Mouse (Mus musculus) left cerebral cortex, postnatal 10 days (tissue): ENCODE measurements around the gene Lrp1. TPM values are rescaled to one million over a fixed set of nuclear protein-coding genes. Genes with fewer than 3 reads are reported as not detected.

Source experiments
- DNase-seq, 2 experiments: peaks; one replicate each; pipeline ENCODE4 v3.0.0; 2021 to 2022; ENCODE audit warnings: low spot score in 2 of 2, mixed read lengths in 1 of 2; ENCODE audit errors: extremely low spot score in 1 of 2
- intact Hi-C: fragments of 180-260 bp; cut with DNase I; formaldehyde crosslinking; loops from one replicate; pipeline ENCODE4 v1.15.1; 2025
- total RNA-seq, 2 experiments: library from RNA; stranded (reverse); gene quantifications; 2 replicates each; pipeline ENCODE4 v1.2.3; 2021

Lrp1 gene
- total RNA-seq, 2 experiments from 2014 or later = 264 to 283 TPM

DNA sequence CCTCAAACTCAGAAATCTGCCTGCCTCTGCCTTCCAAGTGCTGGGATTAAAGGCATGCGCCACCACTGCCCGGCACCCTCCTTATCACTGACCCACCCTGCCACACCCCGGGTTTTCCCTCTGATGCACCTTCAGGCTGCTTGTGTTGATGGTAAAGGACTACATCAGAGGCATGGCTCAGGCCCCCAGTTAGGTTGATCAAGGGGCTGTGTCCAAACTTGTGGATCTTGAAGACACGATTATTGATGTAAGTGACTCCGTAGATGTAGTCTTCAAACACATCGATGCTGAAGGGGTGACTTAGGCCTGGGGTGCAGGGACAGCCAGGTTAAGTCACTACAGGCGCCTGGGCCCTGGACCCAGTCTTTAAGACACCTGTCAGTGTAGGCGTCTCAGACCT, 79.4 kb downstream of the Lrp1 start:
- no peak for DNase-seq

DNA sequence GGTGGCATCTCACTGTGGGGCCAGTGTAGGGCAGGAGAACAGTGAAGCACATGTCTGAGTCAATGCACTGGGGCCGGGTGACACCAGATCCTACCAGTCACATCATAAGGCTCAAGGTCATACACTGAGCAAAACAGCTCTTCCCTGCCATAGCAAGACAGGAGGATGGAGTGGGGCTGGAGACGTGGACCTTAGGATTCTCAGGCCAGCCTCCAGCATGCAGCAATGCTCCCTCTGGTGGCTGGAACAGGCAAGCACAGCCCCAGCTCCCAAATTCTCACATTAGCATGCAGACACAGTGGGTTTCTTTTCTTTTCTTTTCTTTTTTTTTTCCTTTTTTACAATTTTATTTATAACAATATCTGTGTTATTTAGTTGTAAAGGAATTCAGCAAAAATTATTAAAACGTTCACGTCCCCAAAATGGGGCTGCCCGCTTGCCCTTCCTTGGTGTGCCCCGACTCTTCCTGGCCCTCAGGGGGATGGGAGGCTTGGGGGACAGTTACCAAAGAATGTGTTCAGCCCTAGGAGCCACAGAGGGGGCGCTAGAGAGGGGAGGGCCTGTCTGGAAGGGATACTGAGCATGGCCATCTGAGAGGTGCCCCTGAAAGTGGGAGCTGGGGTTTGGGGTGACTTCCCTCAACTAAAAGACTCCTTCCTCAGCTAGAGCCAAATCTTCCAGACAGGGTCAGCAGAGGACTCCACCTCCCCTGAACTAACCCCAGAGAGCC, 82.9 kb downstream of the Lrp1 start:
- DNase-seq = peak; percentile 80 to 87
- intact Hi-C loops = loop anchor here (5.0 kb wide), 1 partner anchor 201 kb away; no protein-coding TSS in a partner anchor

More for the DNA sequence above, 79.4 kb downstream of the Lrp1 start:
- intact Hi-C loops = no loop called here

DNA sequence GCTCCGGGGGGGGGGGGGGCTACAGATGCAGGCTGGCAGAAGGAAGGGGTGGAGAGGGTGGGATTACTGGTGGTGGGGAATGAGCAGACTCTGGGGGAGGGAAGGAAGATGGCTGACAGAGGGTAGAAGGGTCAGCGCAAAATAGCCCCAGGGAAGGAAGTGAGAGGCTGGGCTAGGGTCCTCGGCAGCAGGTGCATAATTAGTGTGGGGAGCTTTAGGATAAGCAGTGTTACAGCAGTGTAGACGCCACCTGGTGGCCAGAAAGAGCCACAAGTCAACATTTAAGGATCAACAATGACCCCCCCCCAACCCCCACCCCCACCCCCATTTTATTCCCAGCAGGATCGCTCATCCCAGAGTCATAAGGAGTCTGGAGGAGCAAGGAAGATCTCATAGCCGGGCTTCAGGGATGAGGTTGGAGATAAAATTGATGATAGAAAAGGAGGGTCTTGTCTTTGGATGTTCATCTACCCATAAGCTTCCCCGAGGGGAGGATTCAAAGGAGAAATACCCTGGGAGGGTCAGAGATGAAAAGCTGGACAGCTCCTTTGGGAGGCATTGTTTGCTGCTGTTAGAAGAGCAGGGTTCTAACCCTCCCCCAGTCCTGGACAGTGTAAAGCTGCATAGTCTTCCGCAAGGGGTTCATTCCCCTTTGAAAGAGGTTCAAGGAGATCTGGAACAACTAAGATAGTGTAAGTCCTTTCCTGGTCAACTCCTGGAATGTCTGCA, 84.2 kb downstream of the Lrp1 start:
- DNase-seq = no peak
- intact Hi-C loops = loop anchor here (1.0 to 5.0 kb wide), 2 partner anchors 23 to 199 kb away; no protein-coding TSS in a partner anchor

DNA sequence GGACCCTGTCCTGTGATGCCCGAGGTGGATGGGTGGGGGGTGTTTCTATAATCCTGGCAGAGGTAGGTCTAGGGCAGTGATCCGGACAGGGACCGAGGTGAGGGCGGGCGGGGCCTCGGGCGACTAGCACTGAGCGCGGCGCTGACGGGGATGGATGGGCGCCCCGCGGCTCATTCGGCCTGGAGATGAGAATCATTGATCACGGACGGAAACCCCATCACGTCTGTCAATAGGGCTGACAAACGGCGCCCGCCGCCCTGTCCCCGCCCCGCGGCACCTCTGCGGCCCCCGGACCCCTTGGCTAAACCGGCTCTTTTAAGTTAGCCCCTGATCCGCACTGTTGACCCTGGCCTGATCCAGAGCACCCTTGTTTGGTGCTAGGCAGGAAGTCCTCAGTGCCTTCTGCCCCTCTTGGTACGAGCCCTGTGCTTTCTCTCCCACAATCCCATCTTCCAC, 86.0 kb downstream of the Lrp1 start:
- no peak for DNase-seq
- intact Hi-C loops = loop anchor here (5.0 kb wide), 1 partner anchor 198 kb away; no protein-coding TSS in a partner anchor

DNA sequence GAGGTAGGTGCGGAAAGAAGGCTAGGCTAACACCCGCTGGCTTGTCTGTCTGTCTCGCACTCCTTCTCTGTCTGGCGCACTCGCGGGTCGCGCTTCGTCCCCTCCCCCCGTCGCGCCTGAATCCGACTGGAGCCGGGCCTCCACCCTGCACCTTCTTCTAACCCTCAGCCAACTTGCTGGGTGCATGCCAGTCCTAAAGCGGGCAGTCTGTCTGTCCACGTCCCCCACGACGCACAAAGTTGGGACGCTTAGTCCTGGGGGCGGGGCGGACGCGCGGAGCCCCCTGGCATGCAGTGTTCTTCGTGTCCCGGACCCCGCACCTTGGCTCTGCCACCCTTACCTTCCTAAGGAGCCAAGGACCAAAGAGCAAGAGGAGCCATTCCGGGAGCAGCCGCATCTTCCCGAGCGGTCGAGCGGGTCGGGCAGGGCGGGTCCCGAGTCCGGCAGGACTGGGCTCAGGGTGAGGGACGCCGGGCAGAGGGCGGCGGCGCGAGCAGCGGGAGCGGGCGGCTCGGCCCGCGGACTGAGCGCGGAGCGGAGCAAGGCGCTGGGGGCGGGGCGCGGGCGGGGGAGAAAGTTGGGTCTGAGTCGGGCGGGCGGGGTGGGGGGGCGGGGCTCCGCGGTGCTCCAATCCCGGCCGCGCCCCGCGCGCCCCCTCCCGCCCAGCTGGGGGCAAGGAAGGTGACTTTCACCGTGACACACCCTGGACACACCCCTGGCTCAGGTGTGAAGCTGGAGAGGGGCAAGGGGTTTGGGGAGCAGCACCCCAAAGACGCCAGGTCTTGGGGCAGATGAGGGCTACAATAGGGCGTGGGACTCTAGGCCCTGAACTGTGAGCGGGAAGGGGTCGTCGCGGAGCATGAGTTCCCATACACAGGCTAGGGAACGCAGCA, 86.7 kb downstream of the Lrp1 start, which contains the start of gene Nxph4:
Gene Nxph4, minus strand, starts transcription at position 524 of the 893 bp plus-strand sequence.
- DNase-seq = no peak
- intact Hi-C loops = no loop called here

DNA sequence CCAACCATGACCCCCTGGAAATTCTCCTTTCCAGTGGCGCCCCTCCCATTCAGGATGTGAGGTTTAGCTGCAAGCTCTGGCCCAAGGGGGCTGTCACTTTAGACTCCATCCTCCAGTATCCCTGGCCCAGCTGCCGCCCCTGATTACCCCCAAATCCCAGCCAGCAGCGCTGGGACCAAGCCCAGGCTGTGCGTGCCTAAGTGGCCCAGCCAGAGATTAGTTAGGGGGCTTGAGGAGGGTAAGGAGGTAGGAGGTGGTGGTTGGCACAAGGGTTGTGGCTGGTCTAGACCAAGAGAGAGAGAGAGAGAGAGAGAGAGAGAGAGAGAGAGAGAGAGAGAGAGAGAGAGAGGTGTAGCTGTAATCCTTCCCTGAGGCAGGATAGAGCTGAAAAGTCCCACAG, 89.4 kb downstream of the Lrp1 start:
- intact Hi-C loops = no loop called here
- DNase-seq = no peak

DNA sequence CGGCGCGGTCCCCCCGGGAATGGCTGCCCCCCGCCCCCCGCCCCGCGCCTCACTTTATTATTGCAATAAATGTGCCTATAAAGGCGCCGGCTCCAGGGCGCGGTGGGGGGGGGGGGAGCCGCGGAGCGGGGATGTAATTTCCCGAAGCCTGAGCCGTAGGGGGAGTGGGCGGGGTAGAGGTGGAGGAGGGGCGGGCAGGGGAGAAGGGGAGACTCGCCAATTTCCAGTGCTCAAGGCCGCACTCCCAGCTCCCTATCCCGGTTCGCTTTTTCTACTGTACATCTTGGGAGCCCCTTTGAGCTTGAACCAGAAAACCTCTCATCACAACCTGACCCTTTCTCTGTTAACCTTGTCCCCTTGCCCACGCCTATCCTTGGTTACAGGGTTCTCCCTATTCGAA, 90.0 kb downstream of the Lrp1 start:
- no peak for DNase-seq
- intact Hi-C loops = no loop called here

DNA sequence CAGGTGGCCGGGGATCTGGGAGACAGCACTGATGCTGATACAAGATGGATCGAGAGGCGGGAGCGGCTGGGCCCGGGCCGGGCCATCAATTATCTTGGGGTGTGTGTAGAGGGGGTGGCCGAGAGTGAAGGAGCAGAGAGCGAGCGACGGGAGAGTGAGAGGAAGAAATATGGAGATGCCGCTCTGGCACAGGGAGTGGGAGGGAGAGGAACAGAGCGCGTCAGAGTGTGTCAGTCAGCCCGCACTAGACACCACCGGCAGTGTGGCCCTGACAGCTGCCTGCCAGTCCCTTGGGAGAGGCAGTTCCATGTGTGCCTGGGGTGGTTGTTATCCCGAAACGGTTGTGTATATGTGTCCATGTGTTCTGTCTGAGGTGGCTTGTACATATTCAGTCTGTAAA, 93.5 kb downstream of the Lrp1 start:
- intact Hi-C loops = no loop called here
- no peak for DNase-seq

DNA sequence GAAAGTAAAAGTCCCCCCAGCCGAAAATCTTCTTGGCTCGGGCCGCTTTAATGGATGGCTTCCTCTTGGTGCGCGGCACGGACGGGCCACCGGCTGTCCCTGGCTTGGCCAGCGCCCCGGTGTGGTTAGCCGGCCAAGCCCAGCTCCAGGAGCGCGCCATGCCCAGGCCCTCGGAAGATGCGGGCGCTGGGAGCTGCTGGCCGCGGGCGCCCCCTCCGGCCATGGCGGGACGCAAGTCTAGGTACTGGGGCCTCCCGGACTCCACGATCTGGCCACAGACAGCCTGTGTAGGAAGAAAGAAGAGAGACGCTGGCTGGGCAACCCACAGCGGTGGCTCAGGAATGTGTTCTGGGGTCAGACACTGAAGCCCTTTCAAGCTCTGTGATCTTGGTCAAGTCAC, 94.3 kb downstream of the Lrp1 start:
- peak in 1 of 2 experiments; percentile 73 for DNase-seq

DNA sequence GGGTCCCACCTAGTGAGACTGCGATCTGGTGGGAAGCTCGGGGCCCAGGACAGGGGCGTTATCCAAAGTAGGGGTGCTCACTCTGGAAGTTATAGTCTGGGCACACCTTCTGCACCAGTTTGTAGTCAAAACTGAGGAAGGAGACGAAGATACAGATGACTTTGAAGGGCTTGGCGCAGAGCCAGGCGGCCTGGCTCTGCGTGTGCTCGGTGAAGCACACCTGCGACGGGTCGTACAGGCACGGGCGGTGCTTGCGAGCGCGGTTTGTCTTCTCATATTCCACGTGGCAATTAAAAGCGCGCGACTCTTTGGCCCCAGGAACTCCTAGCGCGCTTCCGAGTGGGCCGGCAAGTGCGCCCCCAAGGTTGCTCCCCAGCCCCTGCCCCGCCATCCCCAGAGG, 94.9 kb downstream of the Lrp1 start:
- no peak for DNase-seq
- intact Hi-C loops = no loop called here

More for the DNA sequence above, 94.3 kb downstream of the Lrp1 start:
- intact Hi-C loops = no loop called here

DNA sequence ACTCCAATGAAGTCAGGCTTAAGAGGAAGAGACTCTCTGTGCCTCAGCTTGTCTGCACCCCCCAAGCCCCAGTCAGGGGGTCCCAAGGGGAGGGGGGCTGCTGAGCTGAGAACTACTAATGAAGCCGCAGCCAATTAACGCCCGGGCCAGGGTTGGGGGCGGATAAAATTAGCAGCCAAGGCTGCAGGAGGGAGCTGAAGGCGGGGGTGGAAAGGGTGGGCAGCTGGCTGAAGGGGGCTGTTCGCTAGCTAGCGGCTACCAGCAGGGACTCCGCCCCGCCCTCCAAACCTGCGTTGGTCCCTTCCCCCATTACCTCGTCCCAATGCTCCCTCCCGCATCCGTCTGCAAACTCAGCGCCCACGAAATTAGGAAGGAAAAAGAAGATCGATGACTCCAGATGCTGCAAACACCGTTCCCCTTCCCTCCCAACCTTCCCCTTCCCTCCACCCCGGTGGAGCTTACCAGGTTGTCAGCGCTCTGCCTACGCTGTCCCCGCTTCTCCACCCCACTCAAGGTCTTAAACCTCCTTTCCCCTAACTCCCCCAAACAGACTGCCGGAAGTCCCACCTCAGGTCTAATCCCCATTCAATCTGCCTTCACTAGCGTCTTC, 96.2 kb downstream of the Lrp1 start:
- peak in 1 of 2 experiments; percentile 43 for DNase-seq
- intact Hi-C loops = no loop called here

DNA sequence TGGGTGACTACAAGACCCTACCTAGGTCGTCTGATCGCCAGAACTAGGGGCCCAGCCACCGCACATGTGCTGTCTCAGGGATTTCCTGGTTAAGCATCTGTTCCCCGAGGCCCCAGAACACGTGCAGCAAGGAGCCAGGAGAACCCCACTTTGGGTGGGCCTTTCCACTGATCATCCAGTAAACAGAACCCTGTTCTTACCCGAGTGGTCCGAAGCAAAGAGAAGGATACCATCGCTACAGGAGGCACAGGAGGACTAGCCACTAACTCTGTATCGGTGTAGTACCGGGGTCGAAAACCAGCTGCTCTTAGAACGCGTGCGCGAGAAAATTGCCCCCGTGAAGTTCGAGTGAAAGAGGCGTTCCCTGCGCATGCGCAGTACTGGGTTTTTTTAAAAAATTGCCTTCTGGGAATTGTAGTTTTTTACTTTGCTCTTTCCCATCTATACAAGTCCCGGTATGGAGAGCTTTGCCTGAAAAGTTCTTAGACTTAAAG, 98.8 kb downstream of the Lrp1 start, which contains the start of gene Shmt2:
Gene Shmt2, minus strand, starts transcription at position 357 of the 494 bp plus-strand sequence.
- peak; percentile 86 to 89 for DNase-seq
- intact Hi-C loops = no loop called here

DNA sequence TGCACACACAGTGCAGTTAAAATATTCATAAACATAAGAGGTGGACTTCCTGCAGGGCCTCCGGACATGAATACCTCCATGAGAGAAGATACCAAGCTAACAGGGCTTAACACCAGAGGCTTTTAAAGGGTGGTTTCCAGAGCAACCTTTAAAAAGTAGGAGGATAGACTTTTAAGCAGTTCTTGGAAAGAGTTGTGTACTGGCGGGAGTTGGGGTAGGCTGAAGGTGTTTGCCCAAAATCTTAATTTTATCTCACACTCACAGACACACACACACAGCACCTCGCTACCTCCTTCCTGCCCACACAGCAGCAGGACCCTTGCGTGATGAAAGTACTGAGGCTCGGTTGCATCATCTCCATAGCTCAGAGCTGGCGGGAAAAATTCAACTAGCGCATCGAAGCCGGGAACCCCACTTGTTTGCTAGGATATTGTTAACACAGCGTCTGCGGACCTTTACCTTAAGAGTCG, 99.3 kb downstream of the Lrp1 start:
- intact Hi-C loops = no loop called here

DNA sequence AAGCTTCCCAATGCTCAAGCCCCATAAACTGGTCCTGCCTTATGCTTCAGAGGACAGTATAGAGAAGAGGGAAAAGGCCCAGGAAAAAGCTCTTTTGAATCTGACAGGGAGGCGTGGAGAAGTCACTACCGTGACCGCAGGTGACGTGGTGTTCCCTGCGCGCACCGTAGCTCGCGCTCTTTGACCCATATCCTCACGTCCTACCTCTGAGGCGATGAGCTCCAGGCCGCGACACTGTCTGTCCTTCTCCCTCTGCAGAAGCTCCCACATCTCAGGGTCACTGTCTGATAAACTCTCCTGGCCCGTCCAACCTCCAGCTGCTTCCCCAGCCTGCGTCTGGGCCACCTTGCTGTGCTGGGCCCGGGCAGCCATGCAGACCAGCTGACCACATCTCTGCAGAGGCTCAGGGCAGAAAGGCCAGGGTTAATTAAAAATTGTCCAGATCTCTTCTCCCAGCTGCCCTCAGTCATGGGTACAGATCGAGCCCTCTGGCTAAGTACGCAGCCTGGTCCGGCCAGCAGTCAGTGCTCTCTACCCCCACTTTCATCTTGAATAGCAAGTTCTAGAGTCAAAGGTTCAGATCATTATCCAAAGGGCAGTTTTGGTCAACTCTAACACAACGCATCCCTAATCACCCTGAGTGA, 100.1 kb downstream of the Lrp1 start:
- no peak for DNase-seq
- intact Hi-C loops = no loop called here

More for the DNA sequence above, 99.3 kb downstream of the Lrp1 start:
- DNase-seq = no peak

DNA sequence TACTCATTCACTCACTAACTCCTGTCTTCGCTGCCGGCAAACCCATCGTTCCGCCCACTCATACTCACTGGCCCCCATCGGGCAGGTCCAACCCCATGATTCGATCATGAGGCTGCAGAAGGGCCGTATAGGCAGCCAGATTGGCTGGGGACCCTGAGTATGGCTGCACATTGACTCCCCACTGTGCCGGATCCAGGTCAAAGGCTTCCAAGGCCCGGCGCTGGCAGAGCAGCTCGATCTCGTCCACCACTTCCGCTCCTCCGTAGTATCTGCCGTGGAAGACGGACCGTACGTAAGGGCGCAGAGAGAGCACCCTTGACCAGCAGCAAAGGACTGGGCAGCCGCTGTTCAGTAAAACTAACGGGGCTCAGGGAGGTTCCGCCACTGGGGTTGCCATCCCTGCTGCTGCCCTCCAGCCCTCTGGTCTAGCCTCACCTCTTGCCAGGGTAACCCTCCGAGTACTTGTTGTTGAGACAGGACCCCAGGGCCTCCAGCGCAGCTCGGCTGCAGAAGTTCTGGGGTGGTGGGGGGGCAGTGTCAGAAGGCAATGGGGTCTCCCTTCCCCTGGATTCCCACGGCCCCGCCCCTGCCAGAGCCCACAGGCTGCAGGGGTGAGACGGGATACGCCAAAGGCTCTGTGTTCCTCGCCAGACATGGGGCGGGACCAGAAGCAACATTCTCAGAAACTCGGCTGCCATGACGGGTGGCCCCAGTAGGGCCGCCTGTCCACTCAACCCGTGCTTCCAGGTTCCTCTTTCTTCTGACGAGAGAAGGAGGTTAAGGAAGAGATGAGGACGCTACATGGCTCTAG, 100.8 kb downstream of the Lrp1 start:
- no peak for DNase-seq
- intact Hi-C loops = no loop called here

DNA sequence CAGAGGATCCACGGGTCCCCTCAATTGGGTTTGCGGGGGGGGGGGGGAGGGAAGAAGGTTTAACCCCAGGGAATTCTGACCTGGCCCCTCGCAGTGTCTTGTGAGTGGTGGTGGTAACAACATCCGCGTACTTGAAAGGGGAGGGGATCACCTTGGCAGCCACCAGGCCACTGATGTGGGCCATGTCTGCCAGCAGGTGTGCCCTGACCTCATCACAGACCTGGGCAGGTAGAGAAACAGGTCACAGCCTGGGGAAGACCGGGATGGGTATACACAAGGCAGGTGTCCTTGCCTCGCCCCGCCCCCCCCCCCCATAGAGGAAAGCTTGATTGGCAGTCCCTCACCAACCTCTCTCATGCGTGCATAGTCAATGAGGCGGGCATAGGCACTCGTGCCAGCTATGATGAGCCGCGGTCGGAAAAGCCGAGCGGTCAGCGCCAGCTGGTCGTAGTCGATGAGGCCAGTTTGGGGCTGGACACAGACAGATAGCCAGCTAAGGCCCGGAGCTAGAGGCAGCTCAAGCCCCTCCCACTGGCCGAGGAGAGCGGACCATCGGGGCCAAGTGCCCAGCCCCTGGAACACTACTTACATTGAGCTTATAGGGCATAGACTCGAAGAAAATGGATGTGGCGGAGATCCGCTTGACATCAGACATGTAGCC, 101.8 kb downstream of the Lrp1 start:
- no peak for DNase-seq
- intact Hi-C loops = no loop called here
